Mouse (Mus musculus) megakaryocyte-erythroid progenitor cell, adult 5-6 weeks (primary cell): ENCODE results near the gene Kalrn. TPM values are rescaled to one million over a fixed set of nuclear protein-coding genes. Genes with fewer than 3 reads are reported as not detected.
A peak's percentile ranks its signal among the peaks of the same experiment; 100 is the strongest.

Source experiments
- ATAC-seq: replicated peaks from 2 replicates; pipeline ENCODE4 v1.8.0; 2016; ENCODE audit warnings: mild to moderate bottlenecking, inconsistent platforms; ENCODE audit not compliant: severe bottlenecking, poor library complexity, low FRiP score, low TSS enrichment
- total RNA-seq, 2 experiments: library from RNA; stranded (forward) in 1 of 2; stranded (reverse) in 1 of 2; fragments of 200-1000, 215-1000 nt in 1 of 2; fragments of >200 nt in 1 of 2; fragmentation: Nextera tagmentation in 1 of 2; gene quantifications; 2 replicates each; pipeline ENCODE4 v1.2.3; 2014 to 2017

Kalrn gene
- total RNA-seq, 2 experiments from 2014 or later: 1.6 to 3.7 TPM

GRCm38 (mm10) chr16:34560814-34561213, 12.5 kb downstream of the Kalrn start:
- no peak for ATAC-seq

GRCm38 (mm10) chr16:34560411-34560810, 12.9 kb downstream of the Kalrn start:
- ATAC-seq: no peak

GRCm38 (mm10) chr16:34557891-34558290, 15.4 kb downstream of the Kalrn start:
- no peak for ATAC-seq

- ATAC-seq: no peak
Measured at GRCm38 (mm10) chr16:34552731-34553130, 20.6 kb downstream of the Kalrn start.

- no peak for ATAC-seq
Measured at GRCm38 (mm10) chr16:34549470-34549999, 23.8 kb downstream of the Kalrn start.

- no peak for ATAC-seq
Measured at GRCm38 (mm10) chr16:34546805-34547509, 26.4 kb downstream of the Kalrn start.

GRCm38 (mm10) chr16:34543754-34544153, 29.6 kb downstream of the Kalrn start:
- ATAC-seq: no peak

- ATAC-seq: no peak
Measured at GRCm38 (mm10) chr16:34542341-34542740, 31.0 kb downstream of the Kalrn start.

- ATAC-seq: no peak
Measured at GRCm38 (mm10) chr16:34538679-34539185, 34.6 kb downstream of the Kalrn start.

GRCm38 (mm10) chr16:34536300-34536699, 37.0 kb downstream of the Kalrn start:
- ATAC-seq: 0 out of 2 replicates have a peak, but pooled peaks have one; percentile 18

- ATAC-seq: peak; percentile 96
Measured at GRCm38 (mm10) chr16:34535135-34535534, 38.2 kb downstream of the Kalrn start.

GRCm38 (mm10) chr16:34531506-34531905, 41.8 kb downstream of the Kalrn start:
- ATAC-seq: no peak

GRCm38 (mm10) chr16:34530029-34530428, 43.3 kb downstream of the Kalrn start:
- no peak for ATAC-seq

GRCm38 (mm10) chr16:34528234-34528983, 44.9 kb downstream of the Kalrn start:
- ATAC-seq: no peak

- ATAC-seq: no peak
Measured at GRCm38 (mm10) chr16:34526378-34526777, 47.0 kb downstream of the Kalrn start.

- no peak for ATAC-seq
Measured at GRCm38 (mm10) chr16:34525866-34526265, 47.5 kb downstream of the Kalrn start.

GRCm38 (mm10) chr16:34525205-34525604, 48.1 kb downstream of the Kalrn start:
- no peak for ATAC-seq

GRCm38 (mm10) chr16:34521061-34521460, 52.3 kb downstream of the Kalrn start:
- no peak for ATAC-seq

- no peak for ATAC-seq
Measured at GRCm38 (mm10) chr16:34516891-34517398, 56.4 kb downstream of the Kalrn start.

GRCm38 (mm10) chr16:34515485-34515884, 57.8 kb downstream of the Kalrn start:
- ATAC-seq: no peak
